Mouse (Mus musculus): ENCODE results near the gene Tsnax.

GRCm38 (mm10) chr8:125024085-125024484 lies 11.3 kb downstream of the Tsnax start:
- TF ChIP-seq CTCF (IDR thresholded peaks at IDR 0.05) (no peak), EP300 (IDR thresholded peaks at IDR 0.05) (no peak)
